Mouse (Mus musculus) granulocyte monocyte progenitor cell, adult 5-6 weeks (primary cell): ENCODE results near the gene Cntd1. TPM values are rescaled to one million over a fixed set of nuclear protein-coding genes. Genes with fewer than 3 reads are reported as not detected.
"Not testable (repeated sequence)": the region's sequence is repeated elsewhere in the genome, so short reads cannot be mapped to it uniquely, and the experiment has no call there.

Source experiments
- ATAC-seq: replicated peaks from 2 replicates; pipeline ENCODE4 v1.8.0; 2016; ENCODE audit warnings: mild to moderate bottlenecking, moderate TSS enrichment, inconsistent platforms; ENCODE audit not compliant: poor library complexity, severe bottlenecking
- total RNA-seq, 2 experiments: library from RNA; stranded (forward) in 1 of 2; stranded (reverse) in 1 of 2; fragments of 200-712, 200-1000 nt in 1 of 2; fragments of >200 nt in 1 of 2; fragmentation: Nextera tagmentation in 1 of 2; gene quantifications; 2 replicates each; pipeline ENCODE4 v1.2.3; 2014 to 2017

Gene Cntd1
- total RNA-seq, 2 experiments from 2014 or later: 0.72 TPM; not detected in 1

GRCm38 (mm10) chr11:101279193-101279569 lies 369 bp downstream of the Cntd1 start:
- peak; percentile 6; the same call in 1 of the 2 replicates for ATAC-seq

- ATAC-seq: no peak
These were observed 2.0 kb downstream of the Cntd1 start for GRCm38 (mm10) chr11:101280837-101281236.

GRCm38 (mm10) chr11:101282896-101283295 lies 4.1 kb downstream of the Cntd1 start:
- no peak for ATAC-seq

- no peak for ATAC-seq
These were observed 5.0 kb downstream of the Cntd1 start for GRCm38 (mm10) chr11:101283805-101284204.

GRCm38 (mm10) chr11:101287306-101287705 lies 8.5 kb downstream of the Cntd1 start:
- peak; percentile 93 for ATAC-seq

- no peak for ATAC-seq
These were observed 12.4 kb downstream of the Cntd1 start for GRCm38 (mm10) chr11:101291231-101291630.

- ATAC-seq: no peak
These were observed 16.4 kb downstream of the Cntd1 start for GRCm38 (mm10) chr11:101295191-101295590.

GRCm38 (mm10) chr11:101300881-101301280 lies 22.1 kb downstream of the Cntd1 start:
- ATAC-seq: no peak

GRCm38 (mm10) chr11:101301299-101302003 lies 22.6 kb downstream of the Cntd1 start:
- peak; percentile 25 for ATAC-seq

GRCm38 (mm10) chr11:101302004-101302798 lies 23.4 kb downstream of the Cntd1 start, which contains the start of gene Becn1:
Gene Becn1 (minus strand): TSS chr11:101302286.
- peak; percentile 97 for ATAC-seq

- ATAC-seq: no peak
These were observed 28.9 kb downstream of the Cntd1 start for GRCm38 (mm10) chr11:101307744-101308143.

GRCm38 (mm10) chr11:101311083-101311482 lies 32.3 kb downstream of the Cntd1 start:
- ATAC-seq: no peak

- no peak for ATAC-seq
These were observed 33.3 kb downstream of the Cntd1 start for GRCm38 (mm10) chr11:101312150-101312549.

- no peak for ATAC-seq
These were observed 35.8 kb downstream of the Cntd1 start for GRCm38 (mm10) chr11:101314567-101314966.

- no peak for ATAC-seq
These were observed 36.4 kb downstream of the Cntd1 start for GRCm38 (mm10) chr11:101315082-101315650.

- peak; percentile 84 for ATAC-seq
These were observed 37.1 kb downstream of the Cntd1 start, which contains the start of gene Psme3 for GRCm38 (mm10) chr11:101315665-101316500. Gene Psme3 (plus strand): TSS chr11:101316213.

GRCm38 (mm10) chr11:101316501-101316917 lies 37.7 kb downstream of the Cntd1 start:
- peak; percentile 61 for ATAC-seq

- ATAC-seq: peak; percentile 68
These were observed 44.8 kb downstream of the Cntd1 start for GRCm38 (mm10) chr11:101323609-101324008.

- no peak for ATAC-seq
These were observed 46.0 kb downstream of the Cntd1 start, which contains the start of gene Aoc2 for GRCm38 (mm10) chr11:101324763-101325162. Gene Aoc2 (plus strand): TSS chr11:101325063.

- ATAC-seq: not testable (repeated sequence)
These were observed 46.4 kb downstream of the Cntd1 start for GRCm38 (mm10) chr11:101325201-101325600.
